ENCODE assay signal across 32 mouse cellular contexts in the genomic region with DNA sequence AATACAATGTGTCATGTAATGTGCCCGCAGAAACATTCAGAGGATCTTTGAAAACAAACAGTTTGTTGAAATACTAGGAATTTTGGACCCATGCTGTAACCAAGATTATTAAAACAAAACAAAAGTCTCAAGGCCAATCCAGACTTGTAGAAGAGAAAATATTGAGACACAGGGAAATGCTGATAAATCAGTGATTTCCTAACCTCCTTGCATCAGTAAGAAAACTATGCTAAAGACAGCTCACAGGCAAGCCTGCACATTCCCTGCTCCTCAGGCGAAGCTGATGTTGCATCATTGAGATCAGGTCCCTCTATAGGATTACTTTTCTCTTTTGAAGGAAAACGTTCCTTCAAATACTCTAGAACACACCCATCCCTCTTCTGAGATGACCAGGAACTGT.
"Had no signal": no experiment of that assay in that cellular context is flagged by ENCODE, and none has a peak within 500 bp of the region (broad histone marks: within the 10 kb centered on the region; RNA-seq: fewer than 3 reads in every experiment).

No protein-coding gene starts in this region.

- H3K36me3 ChIP-seq: limb, embryonic 10.5 days; limb, embryonic 12.5 days; limb, embryonic 13.5 days; limb, embryonic 15.5 days; liver, embryonic 12.5 days; liver, embryonic 13.5 days; liver, embryonic 15.5 days; lung, embryonic 15.5 days; midbrain, embryonic 10.5 days; midbrain, embryonic 12.5 days; midbrain, embryonic 13.5 days; midbrain, embryonic 15.5 days; neural tube, embryonic 12.5 days had no signal

- DNase-seq: left cerebral cortex, postnatal 4 days; liver; liver, embryonic 13.5 days; liver, postnatal 0 days; lung, adult 18-20 months; lung, adult 2 months; lung, embryonic 14.5 days; lung, postnatal 10 days; lung, postnatal 14 days; lung, postnatal 36 days; lung, postnatal 4 days; midbrain, embryonic 14.5 days had no signal

- H3K27me3 ChIP-seq: limb, embryonic 12.5 days; limb, embryonic 13.5 days; limb, embryonic 15.5 days; liver, embryonic 12.5 days; liver, embryonic 13.5 days; liver, embryonic 15.5 days; megakaryocyte, embryonic 14.5 days; midbrain, embryonic 12.5 days; midbrain, embryonic 13.5 days; midbrain, embryonic 15.5 days; neural tube, embryonic 12.5 days had no signal

- ATAC-seq: liver, embryonic 12.5 days; liver, postnatal 0 days; lung, postnatal 0 days; midbrain, embryonic 13.5 days; midbrain, embryonic 15.5 days; midbrain, embryonic 16.5 days had no signal

- H3K27ac ChIP-seq: limb, embryonic 10.5 days; limb, embryonic 12.5 days; limb, embryonic 13.5 days; liver, embryonic 12.5 days; liver, embryonic 13.5 days; liver, embryonic 14.5 days; liver, embryonic 15.5 days; lung, embryonic 15.5 days; macrophage; midbrain, embryonic 10.5 days; midbrain, embryonic 12.5 days; midbrain, embryonic 13.5 days; midbrain, embryonic 15.5 days; neural tube, embryonic 12.5 days had no signal

- H3K4me2 ChIP-seq: limb, embryonic 12.5 days; limb, embryonic 13.5 days; limb, embryonic 15.5 days; liver, embryonic 11.5 days; liver, embryonic 12.5 days; liver, embryonic 13.5 days; liver, embryonic 15.5 days; lung, embryonic 14.5 days; lung, embryonic 15.5 days; midbrain, embryonic 11.5 days; midbrain, embryonic 12.5 days; midbrain, embryonic 13.5 days; midbrain, embryonic 15.5 days; neural tube, embryonic 12.5 days had no signal

- H3K4me3 ChIP-seq: limb, embryonic 10.5 days; limb, embryonic 12.5 days; limb, embryonic 13.5 days; limb, embryonic 15.5 days; liver, embryonic 12.5 days; liver, embryonic 13.5 days; liver, embryonic 15.5 days; lung, embryonic 15.5 days; megakaryocyte, embryonic 14.5 days; midbrain, embryonic 10.5 days; midbrain, embryonic 12.5 days; midbrain, embryonic 13.5 days; midbrain, embryonic 15.5 days; myocyte; neural tube, embryonic 12.5 days had no signal

- H3K9ac ChIP-seq: limb, embryonic 12.5 days; limb, embryonic 13.5 days; limb, embryonic 15.5 days; liver, embryonic 12.5 days; liver, embryonic 13.5 days; liver, embryonic 14.5 days; liver, embryonic 15.5 days; liver, postnatal 0 days; lung, embryonic 14.5 days; lung, embryonic 15.5 days; midbrain, embryonic 12.5 days; midbrain, embryonic 13.5 days; midbrain, embryonic 15.5 days; neural tube, embryonic 12.5 days had no signal

- H3K9me3 ChIP-seq: limb, embryonic 10.5 days; limb, embryonic 12.5 days; limb, embryonic 13.5 days; limb, embryonic 15.5 days; liver, embryonic 12.5 days; liver, embryonic 13.5 days; liver, embryonic 15.5 days; lung, embryonic 15.5 days; megakaryocyte, embryonic 14.5 days; midbrain, embryonic 10.5 days; midbrain, embryonic 12.5 days; midbrain, embryonic 13.5 days; midbrain, embryonic 15.5 days; neural tube, embryonic 12.5 days had no signal

- H3K4me1 ChIP-seq: limb, embryonic 10.5 days; limb, embryonic 12.5 days; limb, embryonic 15.5 days; liver, embryonic 12.5 days; liver, embryonic 13.5 days; liver, embryonic 15.5 days; lung, embryonic 15.5 days; megakaryocyte, embryonic 14.5 days; midbrain, embryonic 10.5 days; midbrain, embryonic 12.5 days; midbrain, embryonic 13.5 days; midbrain, embryonic 15.5 days; neural tube, embryonic 12.5 days had no signal
